Mouse (Mus musculus): ENCODE measurements around the gene Sympk.

- TF ChIP-seq E2F4 (IDR thresholded peaks at IDR 0.05; ENCODE audit: insufficient replicate concordance, low read depth, low read length) (no peak), CHD2 (IDR thresholded peaks at IDR 0.05; ENCODE audit: low read length) (no peak), CTCF (conservative IDR thresholded peaks at IDR 0.05 in 1 of 2, IDR thresholded peaks at IDR 0.05 in 1 of 2; ENCODE audit: low read depth in 2 of 2, low read length in 2 of 2) (no peak), ELF1 (IDR thresholded peaks at IDR 0.05; ENCODE audit: low read depth, low read length) (no peak), POLR2A (IDR thresholded peaks at IDR 0.05; ENCODE audit: low read depth, low read length) (no peak), RCOR1 (conservative IDR thresholded peaks at IDR 0.05; ENCODE audit: low read depth, low read length) (no peak), EP300 (IDR thresholded peaks at IDR 0.05; ENCODE audit: low read length) (no peak), POLR2AphosphoS2 (IDR thresholded peaks at IDR 0.05; ENCODE audit: low read depth, low read length) (no peak), MAFK (IDR thresholded peaks at IDR 0.05; ENCODE audit: insufficient replicate concordance, low read length) (no peak), USF1 (IDR thresholded peaks at IDR 0.05; ENCODE audit: low read depth, low read length) (no peak), HCFC1 (IDR thresholded peaks at IDR 0.05; ENCODE audit: low read depth, low read length) (no peak), ZNF384 (IDR thresholded peaks at IDR 0.05; ENCODE audit: low read depth, low read length) (no peak)
Measured at GRCm38 (mm10) chr7:19046286-19047069, 22.3 kb downstream of the Sympk start.

Measured in CH12.LX (cell line).